Mouse (Mus musculus) hindbrain, embryonic 10.5 days (tissue): ENCODE results near the gene Prrg2. TPM values are rescaled to one million over a fixed set of nuclear protein-coding genes. Genes with fewer than 3 reads are reported as not detected.

ENCODE experiments used
- DNase-seq: peaks from one replicate; pipeline ENCODE4 v3.0.0-alpha.2; 2017; ENCODE audit warnings: low spot score
- H3K27ac ChIP-seq: fragments of 300-500 bp; sonication (generic); 2 replicates; pipeline ENCODE4 v1.5.1; 2016; ENCODE audit warnings: mild to moderate bottlenecking, moderate library complexity
- H3K27me3 ChIP-seq: fragments of 300-500 bp; sonication (generic); 2 replicates; pipeline ENCODE4 v1.6.1; 2016; ENCODE audit warnings: mild to moderate bottlenecking; ENCODE audit not compliant: poor library complexity, insufficient read depth, severe bottlenecking
- H3K36me3 ChIP-seq: fragments of 300-500 bp; sonication (generic); 2 replicates; pipeline ENCODE4 v1.6.1; 2016; ENCODE audit warnings: mild to moderate bottlenecking, moderate library complexity
- H3K4me1 ChIP-seq: fragments of 300-500 bp; sonication (generic); replicated peaks from 2 replicates; pipeline ENCODE4 v1.6.1; 2016; ENCODE audit warnings: mild to moderate bottlenecking
- H3K4me3 ChIP-seq: fragments of 300-500 bp; sonication (generic); 2 replicates; pipeline ENCODE4 v1.5.1; 2016; ENCODE audit warnings: mild to moderate bottlenecking, moderate library complexity
- H3K9me3 ChIP-seq: fragments of 300-500 bp; sonication (generic); 2 replicates; pipeline ENCODE4 v1.6.1; 2016; ENCODE audit warnings: mild to moderate bottlenecking, moderate library complexity
- whole genome bisulfite sequencing: fragments of 180-500 bp; shearing (Covaris S2); methylation state at CpG from one replicate; pipeline ENCODE4 v1.1.7; 2016; 5-methylcytosine and 5-hydroxymethylcytosine counted together
- polyA plus RNA-seq: library from polyadenylated mRNA; unstranded; fragments of >200 nt; fragmentation: Nextera tagmentation; extraction: Ambion mirVana; gene quantifications from 2 replicates; pipeline ENCODE4 v1.2.1, GENCODE M21; 2016

Gene Prrg2
- polyA plus RNA-seq, 1 experiment from 2014 or later = 18.6 TPM

DNA sequence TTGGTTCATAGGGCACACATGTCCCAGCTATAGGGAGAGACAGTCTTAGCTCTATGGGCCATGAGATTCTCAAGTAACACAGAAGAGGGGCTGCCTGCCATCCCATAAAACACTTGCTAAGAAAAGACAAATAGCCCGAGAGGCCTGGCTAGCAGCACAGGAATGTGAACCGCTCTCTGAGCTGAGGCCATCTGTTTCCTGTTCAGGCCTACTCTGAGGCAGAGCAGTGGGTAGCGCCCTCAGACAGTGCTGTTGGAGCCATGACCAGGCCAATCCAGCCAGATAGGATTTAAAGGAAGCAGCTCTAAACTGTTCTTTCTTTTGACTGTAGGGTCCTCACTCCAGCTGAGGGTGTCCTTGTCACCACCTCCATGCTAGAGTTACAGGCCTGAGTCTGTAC, 57.9 kb downstream of the Prrg2 start:
- Histone ChIP-seq H3K27ac (no peak overlapping the region), H3K9me3 (no peaks in the 10 kb centered on the region), H3K4me3 (peak overlapping the region; percentile 11; the same call in 1 of the 2 replicates), H3K27me3 (no peaks in the 10 kb centered on the region), H3K4me1 (0 out of 2 replicates have a peak, but pooled peaks cover 6% of the 10 kb centered on the region), H3K36me3 (peaks cover 100% of the 10 kb centered on the region)
- WGBS = 84% methylated on average over 3 of the region's 3 CpGs
- no peak for DNase-seq

Other genes starting within 250 kb of the Prrg2 start
- 135 and 158 TPM in 2 replicates for gene Nup62, start 246.6 kb downstream of the Prrg2 start, polyA plus RNA-seq
- gene Il4i1, start 246.3 kb downstream of the Prrg2 start, polyA plus RNA-seq = 1.7 and 1.9 TPM in 2 replicates
- gene Atf5, start 246.0 kb downstream of the Prrg2 start, polyA plus RNA-seq = 4.6 TPM in 2 replicates
- gene Akt1s1, start 213.7 kb downstream of the Prrg2 start, polyA plus RNA-seq = 81.7 and 93.3 TPM in 2 replicates
- gene Tbc1d17, start 213.6 kb downstream of the Prrg2 start, polyA plus RNA-seq = 77.1 and 91.1 TPM in 2 replicates
- 36.3 and 40.2 TPM in 2 replicates for gene Pnkp, start 205.5 kb downstream of the Prrg2 start, polyA plus RNA-seq
- 478 and 579 TPM in 2 replicates for gene Ptov1, start 192.9 kb downstream of the Prrg2 start, polyA plus RNA-seq
- gene Med25, start 170.0 kb downstream of the Prrg2 start, polyA plus RNA-seq = 187 and 223 TPM in 2 replicates
- gene Fuz, start 166.6 kb downstream of the Prrg2 start, polyA plus RNA-seq = 24.4 and 28.4 TPM in 2 replicates
- gene Ap2a1, start 133.2 kb downstream of the Prrg2 start, polyA plus RNA-seq = 80.7 and 93.1 TPM in 2 replicates
- gene Tsks, start 119.5 kb downstream of the Prrg2 start, polyA plus RNA-seq = 0.08 TPM in 1 of 2 replicates, not detected in the other
- gene Cpt1c, start 87.8 kb downstream of the Prrg2 start, polyA plus RNA-seq = 22.4 and 26.8 TPM in 2 replicates
- 843 and 861 TPM in 2 replicates for gene Prmt1, start 76.1 kb downstream of the Prrg2 start, polyA plus RNA-seq
- gene Irf3, start 65.0 kb downstream of the Prrg2 start, polyA plus RNA-seq = 76.7 and 78.1 TPM in 2 replicates
- 69.6 and 73.9 TPM in 2 replicates for gene Bcl2l12, start 64.0 kb downstream of the Prrg2 start, polyA plus RNA-seq
- 44.0 and 49.9 TPM in 2 replicates for gene Scaf1, start 46.3 kb downstream of the Prrg2 start, polyA plus RNA-seq
- 24.4 and 24.8 TPM in 2 replicates for gene Rras, start 44.7 kb downstream of the Prrg2 start, polyA plus RNA-seq
- gene Prr12, start 9.8 kb downstream of the Prrg2 start, polyA plus RNA-seq = 11.9 and 13.4 TPM in 2 replicates
- gene Nosip, start 248 bp downstream of the Prrg2 start, polyA plus RNA-seq = 67.8 and 70.7 TPM in 2 replicates
- gene Rcn3, start 29.5 kb upstream of the Prrg2 start, polyA plus RNA-seq = 127 and 135 TPM in 2 replicates
- gene Fcgrt, start 41.2 kb upstream of the Prrg2 start, polyA plus RNA-seq = 9.9 and 13.1 TPM in 2 replicates
- 1,526 and 1,700 TPM in 2 replicates for gene Rps11, start 61.8 kb upstream of the Prrg2 start, polyA plus RNA-seq
- 1,174 and 1,234 TPM in 2 replicates for gene Rpl13a, start 66.1 kb upstream of the Prrg2 start, polyA plus RNA-seq
- gene Gm45713, start 73.6 kb upstream of the Prrg2 start, polyA plus RNA-seq = 0.13 and 0.15 TPM in 2 replicates
- 0.85 and 2.0 TPM in 2 replicates for gene Flt3l, start 73.8 kb upstream of the Prrg2 start, polyA plus RNA-seq
- 101 and 116 TPM in 2 replicates for gene Pih1d1, start 91.6 kb upstream of the Prrg2 start, polyA plus RNA-seq
- gene Aldh16a1, start 91.9 kb upstream of the Prrg2 start, polyA plus RNA-seq = 54.5 and 55.3 TPM in 2 replicates
- 0.71 and 1.2 TPM in 2 replicates for gene Slc17a7, start 101.3 kb upstream of the Prrg2 start, polyA plus RNA-seq
- not detected in 2 replicates for gene Gfy, start 116.9 kb upstream of the Prrg2 start, polyA plus RNA-seq
- not detected in 2 replicates for gene Pth2, start 118.3 kb upstream of the Prrg2 start, polyA plus RNA-seq
- gene Ccdc155, start 142.2 kb upstream of the Prrg2 start, polyA plus RNA-seq = 0.64 and 0.80 TPM in 2 replicates
- 1.8 and 2.1 TPM in 2 replicates for gene Dkkl1, start 149.5 kb upstream of the Prrg2 start, polyA plus RNA-seq
- 324 and 370 TPM in 2 replicates for gene Tead2, start 153.1 kb upstream of the Prrg2 start, polyA plus RNA-seq
- gene Cd37, start 176.4 kb upstream of the Prrg2 start, polyA plus RNA-seq = 1.0 and 1.1 TPM in 2 replicates
- gene Slc6a16, start 178.4 kb upstream of the Prrg2 start, polyA plus RNA-seq = 0.26 TPM in 1 of 2 replicates, not detected in the other
- not detected in 2 replicates for gene Slc6a21, start 214.8 kb upstream of the Prrg2 start, polyA plus RNA-seq